Mouse (Mus musculus) stomach, embryonic 15.5 days (tissue): ENCODE data around the gene Slc16a5. TPM values are rescaled to one million over a fixed set of nuclear protein-coding genes. Genes with fewer than 3 reads are reported as not detected.

ENCODE experiments used
- ATAC-seq: fragments of 200-750 bp; cut with Nextera tagmentation; 2 replicates; pipeline ENCODE4 v1.8.0; 2017; ENCODE audit warnings: low read depth, moderate number of reproducible peaks, moderate TSS enrichment; ENCODE audit not compliant: insufficient read depth, low FRiP score
- H3K27ac ChIP-seq: fragments of 300-500 bp; sonication (generic); 2 replicates; pipeline ENCODE4 v1.5.1; 2015; ENCODE audit warnings: mild to moderate bottlenecking, inconsistent platforms
- H3K27me3 ChIP-seq: fragments of 300-500 bp; sonication (generic); replicated peaks from 2 replicates; pipeline ENCODE4 v1.6.1; 2015; ENCODE audit warnings: inconsistent platforms
- H3K36me3 ChIP-seq: fragments of 300-500 bp; sonication (generic); 2 replicates; pipeline ENCODE4 v1.6.1; 2015; ENCODE audit warnings: inconsistent platforms
- H3K4me1 ChIP-seq: fragments of 300-500 bp; sonication (generic); 2 replicates; pipeline ENCODE4 v1.6.1; 2015; ENCODE audit warnings: inconsistent platforms
- H3K4me2 ChIP-seq: fragments of 300-500 bp; sonication (generic); 2 replicates; pipeline ENCODE4 v1.6.1; 2015; ENCODE audit warnings: mild to moderate bottlenecking, inconsistent platforms
- H3K4me3 ChIP-seq: fragments of 300-500 bp; sonication (generic); replicated peaks from 2 replicates; pipeline ENCODE4 v1.5.1; 2015; ENCODE audit warnings: inconsistent platforms
- H3K9ac ChIP-seq: fragments of 300-500 bp; sonication (generic); 2 replicates; pipeline ENCODE4 v1.6.1; 2015; ENCODE audit warnings: inconsistent platforms
- H3K9me3 ChIP-seq: fragments of 300-500 bp; sonication (generic); 2 replicates; pipeline ENCODE4 v1.6.1; 2016; ENCODE audit warnings: inconsistent platforms
- WGBS: fragments of 180-500 bp; shearing (Covaris S2); methylation state at CpG from one replicate; pipeline ENCODE4 v1.1.7; 2015; 5-methylcytosine and 5-hydroxymethylcytosine counted together
- polyA plus RNA-seq: library from polyadenylated mRNA; unstranded; fragments of >200 nt; fragmentation: Nextera tagmentation; extraction: Ambion mirVana; gene quantifications from 2 replicates; pipeline ENCODE4 v1.2.1, GENCODE M21; 2015

Gene Slc16a5
- 2.3 and 3.1 TPM in 2 replicates for polyA plus RNA-seq

DNA sequence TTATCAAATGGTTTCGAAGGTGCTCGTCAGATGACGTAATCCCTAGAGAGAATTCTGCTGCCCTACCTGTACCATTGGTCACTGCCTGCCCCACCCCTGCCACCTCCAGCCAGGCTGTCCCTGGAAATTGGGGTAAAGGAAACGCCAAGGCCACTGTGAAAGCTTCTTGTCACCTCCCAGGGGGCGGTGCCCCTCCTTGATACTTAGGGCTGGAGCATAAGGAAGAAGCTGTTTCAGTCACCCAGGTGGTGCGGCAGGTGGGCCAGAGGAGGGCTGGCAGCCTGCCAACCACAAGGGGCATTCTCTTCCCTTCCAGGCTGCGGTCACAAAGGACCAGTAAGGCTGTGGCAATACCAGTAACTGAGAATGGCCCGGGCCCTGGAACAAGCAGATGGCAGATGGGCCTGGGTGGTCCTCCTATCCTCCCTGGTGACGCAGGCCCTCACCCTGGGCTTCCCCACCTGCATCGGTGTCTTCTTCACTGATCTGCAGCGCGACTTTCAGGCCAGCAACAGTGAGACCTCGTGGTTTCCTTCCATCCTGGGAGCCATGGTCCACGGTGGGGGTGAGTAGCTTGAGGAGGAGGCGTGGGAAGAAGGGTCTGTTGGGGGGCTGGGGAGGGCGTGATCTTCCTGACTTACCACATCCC is at the start of gene Slc16a5:
Gene Slc16a5 (plus strand): TSS at position 232 of the 649 bp plus-strand sequence.
- Histone ChIP-seq H3K27ac (no peak within 1 kb of the TSS), H3K9me3 (no peaks in the 10 kb centered on the region), H3K27me3 (no peaks in the 10 kb centered on the region), H3K4me1 (peaks cover 11% of the 10 kb centered on the region), H3K36me3 (no peaks in the 10 kb centered on the region), H3K9ac (no peak within 1 kb of the TSS), H3K4me3 (no peak within 1 kb of the TSS), H3K4me2 (no peak within 1 kb of the TSS)
- 66% methylated on average over 16 of the region's 16 CpGs for WGBS
- ATAC-seq, result 0 out of 2 replicates have a peak, but pooled peaks have one; percentile 12

DNA sequence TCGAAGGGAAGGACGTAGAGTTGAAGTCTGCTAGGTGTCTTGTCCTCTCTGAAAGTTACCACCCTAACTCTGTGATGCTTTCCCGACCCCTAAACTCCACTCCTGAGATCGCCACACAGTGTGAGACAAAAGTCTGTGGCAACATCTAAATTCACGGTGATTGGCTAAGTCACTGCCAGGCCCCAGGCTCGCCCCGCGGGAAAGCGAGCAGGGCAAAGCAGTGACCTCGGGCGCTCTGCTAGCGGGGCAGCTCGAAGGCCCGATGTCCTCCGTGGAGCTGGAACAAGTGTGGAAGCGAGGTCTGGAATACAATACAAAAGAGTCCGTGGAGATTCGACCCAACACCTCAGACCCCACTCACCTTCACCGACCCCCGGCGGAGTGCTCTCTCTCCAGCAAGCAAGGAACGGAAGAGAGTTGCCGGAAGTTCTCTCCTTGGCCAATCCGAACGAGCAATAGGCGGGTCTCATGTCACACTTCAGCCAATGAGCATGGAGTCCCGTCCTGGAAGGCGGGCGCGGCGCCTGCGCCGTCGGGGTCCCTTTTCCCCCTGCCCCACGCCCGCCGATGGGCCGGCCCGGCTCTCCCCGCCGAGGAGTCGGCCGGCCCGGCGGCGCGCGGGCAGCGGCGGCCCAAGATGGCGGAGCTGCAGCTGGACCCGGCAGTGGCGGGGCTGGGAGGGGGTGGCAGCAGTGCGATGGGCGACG is 42.6 kb upstream of the Slc16a5 start, which contains the start of the genes Atp5h and Kctd2:
Gene Atp5h (minus strand): TSS at position 432 of the 707 bp plus-strand sequence.
Gene Kctd2 (plus strand): TSS at position 598 of the 707 bp plus-strand sequence.
- peak; percentile 97 for ATAC-seq
- H3K4me3 ChIP-seq, result peak within 1 kb of the TSS; percentile 73
- WGBS, result under 1% methylated on average over 45 of the region's 56 CpGs
- H3K36me3 ChIP-seq, result peaks cover 24% of the 10 kb centered on the region
- H3K9ac ChIP-seq, result peak within 1 kb of the TSS; percentile 90
- peak within 1 kb of the TSS; percentile 96 for H3K4me2 ChIP-seq
- H3K27me3 ChIP-seq, result no peaks in the 10 kb centered on the region
- H3K9me3 ChIP-seq, result no peaks in the 10 kb centered on the region
- peaks cover 26% of the 10 kb centered on the region for H3K4me1 ChIP-seq
- peak within 1 kb of the TSS; percentile 86 for H3K27ac ChIP-seq

GRCm38 (mm10) chr11:115420336-115421190 is 41.7 kb upstream of the Slc16a5 start:
- H3K4me3 ChIP-seq, result peak overlapping the region; percentile 73
- H3K27ac ChIP-seq, result peak overlapping the region; percentile 86
- H3K4me2 ChIP-seq, result peak overlapping the region; percentile 96
- H3K27me3 ChIP-seq, result no peaks in the 10 kb centered on the region
- H3K36me3 ChIP-seq, result peaks cover 21% of the 10 kb centered on the region
- peak overlapping the region; percentile 90 for H3K9ac ChIP-seq
- 2% methylated on average over 45 of the region's 45 CpGs for WGBS
- no peaks in the 10 kb centered on the region for H3K9me3 ChIP-seq
- H3K4me1 ChIP-seq, result peaks cover 26% of the 10 kb centered on the region
- peak; percentile 58 for ATAC-seq

DNA sequence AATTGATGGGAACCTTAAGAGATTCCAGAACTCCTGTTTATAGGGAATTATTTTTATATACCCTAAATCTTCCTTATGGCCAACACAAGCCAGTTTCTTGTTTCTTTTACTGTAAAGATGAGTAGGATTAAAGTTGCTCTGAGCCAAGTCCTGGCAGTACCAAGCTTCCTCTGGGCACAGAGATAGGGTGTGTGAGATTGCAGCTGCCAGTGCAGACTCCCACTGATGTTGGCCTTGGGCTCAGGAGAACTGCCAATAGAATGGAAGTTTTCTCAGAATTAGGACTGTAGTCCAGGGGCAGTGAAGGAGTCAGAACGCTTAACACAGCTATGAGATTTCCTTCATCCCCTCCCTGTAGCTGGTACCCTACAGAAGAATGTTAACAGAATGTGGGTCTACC is 40.9 kb upstream of the Slc16a5 start:
- H3K4me3 ChIP-seq, result peak overlapping the region; percentile 73; the same call in 1 of the 2 replicates
- H3K4me1 ChIP-seq, result peaks cover 26% of the 10 kb centered on the region
- no peak for ATAC-seq
- H3K27ac ChIP-seq, result no peak overlapping the region
- 55% methylated on average over 1 of the region's 1 CpGs for WGBS
- H3K36me3 ChIP-seq, result peaks cover 14% of the 10 kb centered on the region
- H3K9me3 ChIP-seq, result no peaks in the 10 kb centered on the region
- no peaks in the 10 kb centered on the region for H3K27me3 ChIP-seq
- H3K9ac ChIP-seq, result no peak overlapping the region
- H3K4me2 ChIP-seq, result peak overlapping the region; percentile 96

DNA sequence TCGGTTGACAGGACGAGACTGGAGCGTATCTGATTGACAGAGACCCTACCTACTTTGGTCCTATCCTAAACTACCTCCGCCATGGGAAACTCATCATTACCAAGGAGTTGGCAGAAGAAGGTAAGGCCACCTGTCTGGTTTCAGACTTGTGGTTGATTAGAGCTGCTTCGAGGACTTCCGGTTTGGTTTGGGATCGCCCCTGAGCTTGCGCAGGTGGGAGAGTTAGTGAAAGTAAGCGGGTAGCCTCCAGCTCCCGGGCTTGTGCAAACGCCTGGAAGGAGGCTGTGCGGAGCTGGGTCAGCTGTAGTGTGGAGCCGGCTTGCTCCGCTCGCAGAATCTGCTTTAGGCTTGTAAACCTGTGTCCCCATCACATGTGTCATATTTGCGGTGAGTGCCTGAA is 40.3 kb upstream of the Slc16a5 start:
- H3K4me1 ChIP-seq, result peaks cover 26% of the 10 kb centered on the region
- H3K4me2 ChIP-seq, result no peak overlapping the region
- H3K9ac ChIP-seq, result no peak overlapping the region
- WGBS, result 86% methylated on average over 16 of the region's 16 CpGs
- no peak overlapping the region for H3K27ac ChIP-seq
- no peaks in the 10 kb centered on the region for H3K9me3 ChIP-seq
- H3K4me3 ChIP-seq, result no peak overlapping the region
- H3K27me3 ChIP-seq, result no peaks in the 10 kb centered on the region
- no peak for ATAC-seq
- peaks cover 8% of the 10 kb centered on the region; the same call in 1 of the 2 replicates for H3K36me3 ChIP-seq

- peaks cover 14% of the 10 kb centered on the region; the same call in 1 of the 2 replicates for H3K36me3 ChIP-seq
- WGBS, result 78% methylated on average over 3 of the region's 3 CpGs
Observed at GRCm38 (mm10) chr11:115423091-115423490, 39.2 kb upstream of the Slc16a5 start.

DNA sequence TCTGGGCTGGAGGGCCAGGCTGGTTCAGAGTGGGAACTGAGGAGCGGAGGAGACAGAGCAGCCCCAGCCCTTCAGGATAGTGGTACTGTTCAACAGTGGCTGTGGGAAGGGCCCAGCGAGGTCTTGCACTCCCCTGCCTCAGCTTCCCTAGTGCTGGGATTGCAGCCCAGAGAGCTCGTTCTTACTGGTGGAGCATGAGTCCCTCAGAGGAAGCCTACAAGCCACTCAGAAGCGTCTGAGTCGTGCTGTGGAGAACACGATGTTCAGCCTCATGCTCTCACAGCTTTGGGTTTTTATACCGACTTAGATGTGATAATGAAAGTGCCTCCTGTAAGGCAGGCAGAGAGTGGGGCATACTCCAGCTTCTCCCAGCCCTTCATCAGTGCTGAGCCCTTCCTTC is 37.6 kb upstream of the Slc16a5 start:
- Histone ChIP-seq H3K9me3 (no peaks in the 10 kb centered on the region), H3K36me3 (peaks cover 24% of the 10 kb centered on the region; the same call in 1 of the 2 replicates), H3K27me3 (no peaks in the 10 kb centered on the region), H3K9ac (no peak overlapping the region), H3K4me3 (no peak overlapping the region), H3K4me2 (no peak overlapping the region), H3K4me1 (peaks cover 18% of the 10 kb centered on the region), H3K27ac (no peak overlapping the region)
- 82% methylated on average over 7 of the region's 7 CpGs for WGBS
- no peak for ATAC-seq

More at GRCm38 (mm10) chr11:115423091-115423490, 39.2 kb upstream of the Slc16a5 start:
- Histone ChIP-seq H3K4me3 (no peak overlapping the region), H3K4me1 (peaks cover 28% of the 10 kb centered on the region), H3K4me2 (no peak overlapping the region), H3K27ac (no peak overlapping the region), H3K9ac (no peak overlapping the region), H3K27me3 (no peaks in the 10 kb centered on the region), H3K9me3 (no peaks in the 10 kb centered on the region)
- ATAC-seq, result no peak

DNA sequence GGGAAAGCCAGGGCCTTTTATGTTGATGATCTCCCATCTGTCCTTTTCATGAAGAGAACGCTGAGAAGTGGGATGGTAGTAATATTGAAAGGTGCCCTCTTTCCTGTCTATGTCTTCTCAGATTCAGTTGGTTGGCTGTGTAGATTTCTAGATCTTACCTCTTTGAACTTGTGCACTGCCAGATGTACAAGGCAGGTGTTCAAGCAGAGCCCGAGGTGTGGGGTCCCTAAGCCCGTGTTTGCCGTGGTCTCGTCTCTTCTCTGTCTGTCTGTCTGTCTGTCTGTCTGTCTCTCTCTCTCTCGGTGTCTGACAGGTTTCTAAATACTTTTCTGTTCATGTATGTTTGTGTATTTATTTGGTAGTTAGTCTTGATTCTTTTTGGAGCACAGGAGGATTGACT is 36.6 kb upstream of the Slc16a5 start:
- no peak overlapping the region for H3K4me2 ChIP-seq
- no peaks in the 10 kb centered on the region for H3K9me3 ChIP-seq
- WGBS, result 91% methylated on average over 6 of the region's 6 CpGs
- no peak overlapping the region for H3K4me3 ChIP-seq
- ATAC-seq, result no peak
- no peak overlapping the region for H3K27ac ChIP-seq
- H3K36me3 ChIP-seq, result peaks cover 34% of the 10 kb centered on the region
- H3K4me1 ChIP-seq, result peaks cover 18% of the 10 kb centered on the region
- H3K9ac ChIP-seq, result no peak overlapping the region
- no peaks in the 10 kb centered on the region for H3K27me3 ChIP-seq

DNA sequence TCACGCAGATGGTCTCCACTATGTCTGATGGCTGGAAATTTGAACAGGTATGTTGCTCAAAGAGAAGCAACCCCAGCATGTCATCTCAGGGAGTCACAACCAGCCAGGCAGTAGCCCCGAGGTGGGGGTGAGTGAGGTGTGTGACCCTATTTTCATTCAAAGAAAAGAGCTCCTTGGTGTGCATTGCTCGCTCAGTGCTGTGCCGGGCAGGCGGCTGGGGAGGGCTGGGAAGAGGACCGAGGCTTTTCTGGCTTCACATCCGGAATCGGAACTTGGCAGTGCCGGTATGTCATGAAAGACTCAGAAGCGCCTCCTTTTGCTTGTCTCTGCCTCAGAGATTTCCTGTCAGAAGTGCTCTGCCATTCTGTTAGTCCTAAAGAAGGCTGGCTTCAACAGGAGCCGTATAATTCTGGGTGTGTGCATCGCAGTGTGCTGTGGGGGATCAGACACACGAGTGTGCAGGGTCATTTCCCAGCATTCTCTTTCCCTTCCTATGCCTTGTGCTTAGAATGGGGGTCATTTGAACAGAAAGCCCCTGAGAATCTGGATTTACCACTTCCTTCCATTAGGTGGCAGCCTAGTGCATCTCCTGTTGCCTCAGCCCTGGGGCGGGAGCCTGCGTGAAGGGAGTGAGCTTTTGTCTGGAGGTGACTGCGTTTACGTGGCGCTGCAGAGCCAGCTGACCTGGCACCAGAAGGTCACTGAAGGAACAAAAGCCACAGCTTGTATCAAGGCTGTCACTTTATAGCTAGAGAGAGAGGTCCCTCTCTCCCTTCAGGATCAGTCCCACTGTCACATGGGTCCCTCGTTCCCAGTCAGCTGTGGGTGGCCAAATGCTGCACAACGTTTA is 34.6 kb upstream of the Slc16a5 start:
- Histone ChIP-seq H3K9me3 (no peaks in the 10 kb centered on the region), H3K4me1 (peaks cover 5% of the 10 kb centered on the region; the same call in 1 of the 2 replicates), H3K36me3 (peaks cover 45% of the 10 kb centered on the region), H3K4me3 (no peak overlapping the region), H3K27ac (peak overlapping the region; percentile 33; the same call in 1 of the 2 replicates), H3K27me3 (no peaks in the 10 kb centered on the region), H3K4me2 (no peak overlapping the region), H3K9ac (0 out of 2 replicates have a peak overlapping the region, but pooled peaks have one; percentile 11)
- WGBS, result 41% methylated on average over 20 of the region's 20 CpGs
- peak; percentile 40; the same call in 1 of the 2 replicates for ATAC-seq

DNA sequence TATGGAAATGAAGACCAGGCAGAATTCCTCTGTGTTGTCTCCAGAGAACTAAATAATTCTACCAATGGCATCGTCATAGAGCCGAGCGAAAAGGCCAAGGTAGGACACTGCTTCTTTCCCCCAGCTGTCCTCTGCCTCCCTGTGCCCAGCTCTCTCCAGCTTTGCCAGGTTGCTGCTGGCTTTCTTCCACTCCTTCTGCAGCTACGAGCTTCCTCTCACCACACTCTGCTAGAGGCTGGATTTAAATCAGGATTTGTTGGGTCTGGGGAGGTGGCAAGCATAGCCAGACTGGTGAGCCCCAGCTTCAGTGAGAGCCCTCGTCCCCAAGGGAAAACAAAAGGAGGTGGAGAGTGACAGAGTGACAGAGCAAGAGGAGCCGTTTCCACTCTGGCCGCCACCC is 33.0 kb upstream of the Slc16a5 start:
- Histone ChIP-seq H3K27ac (no peak overlapping the region), H3K4me3 (no peak overlapping the region), H3K4me2 (no peak overlapping the region), H3K36me3 (peaks cover 45% of the 10 kb centered on the region), H3K27me3 (no peaks in the 10 kb centered on the region), H3K4me1 (peaks cover 5% of the 10 kb centered on the region; the same call in 1 of the 2 replicates), H3K9ac (no peak overlapping the region), H3K9me3 (no peaks in the 10 kb centered on the region)
- WGBS, result 85% methylated on average over 7 of the region's 7 CpGs
- ATAC-seq, result no peak

DNA sequence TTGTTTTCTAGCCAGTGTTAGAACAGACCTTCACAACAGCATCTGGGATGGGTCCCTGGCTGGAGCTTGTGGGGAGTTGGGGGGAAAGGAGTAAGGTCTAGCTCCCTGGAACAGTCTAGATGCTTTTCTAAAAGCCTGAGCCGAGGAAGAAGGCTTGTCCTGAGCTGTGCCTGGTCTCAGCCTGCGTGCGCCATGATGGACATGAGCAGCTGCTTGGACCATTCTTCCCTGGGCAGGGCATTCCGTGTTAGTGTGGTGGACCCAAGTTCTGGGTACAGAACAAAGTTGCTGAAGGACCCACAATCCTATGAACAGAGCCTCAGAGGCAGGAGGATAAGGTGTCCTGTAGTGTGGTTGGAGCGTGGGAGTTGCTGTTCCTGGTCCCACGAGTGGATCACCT is 31.7 kb upstream of the Slc16a5 start:
- H3K36me3 ChIP-seq, result peaks cover 38% of the 10 kb centered on the region
- H3K4me3 ChIP-seq, result no peak overlapping the region
- no peaks in the 10 kb centered on the region for H3K9me3 ChIP-seq
- no peak overlapping the region for H3K9ac ChIP-seq
- no peaks in the 10 kb centered on the region for H3K27me3 ChIP-seq
- 90% methylated on average over 6 of the region's 6 CpGs for WGBS
- H3K4me2 ChIP-seq, result no peak overlapping the region
- no peak for ATAC-seq
- no peak overlapping the region for H3K27ac ChIP-seq
- H3K4me1 ChIP-seq, result peaks cover 7% of the 10 kb centered on the region
